Mouse (Mus musculus): ENCODE data around the gene Specc1. TPM values are rescaled to one million over a fixed set of nuclear protein-coding genes. Genes with fewer than 3 reads are reported as not detected.

Specc1 gene
- polyA plus RNA-seq, 1 experiment from 2014 or later, result 15.7 TPM

DNA sequence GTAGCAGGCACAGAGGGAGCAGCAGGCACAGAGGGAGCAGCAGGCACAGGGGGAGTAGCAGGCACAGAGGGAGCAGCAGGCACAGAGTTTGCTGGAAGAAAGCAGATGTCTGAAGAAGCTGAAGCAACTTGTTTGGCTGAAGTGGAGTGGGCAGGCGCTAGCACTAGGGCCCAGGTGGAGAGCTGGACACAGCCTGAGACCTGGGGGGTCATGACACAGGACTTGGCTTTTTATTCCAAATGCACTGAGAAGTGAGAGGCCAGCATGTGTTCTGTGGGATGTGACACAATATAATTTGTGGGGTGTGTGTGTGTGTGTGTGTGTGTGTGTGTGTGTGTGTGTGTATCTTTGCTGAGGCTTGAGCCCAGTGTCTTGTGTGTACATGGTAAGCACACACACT is 64.3 kb downstream of the Specc1 start:
- WGBS, result 90% methylated on average over 1 of the region's 1 CpGs

DNA sequence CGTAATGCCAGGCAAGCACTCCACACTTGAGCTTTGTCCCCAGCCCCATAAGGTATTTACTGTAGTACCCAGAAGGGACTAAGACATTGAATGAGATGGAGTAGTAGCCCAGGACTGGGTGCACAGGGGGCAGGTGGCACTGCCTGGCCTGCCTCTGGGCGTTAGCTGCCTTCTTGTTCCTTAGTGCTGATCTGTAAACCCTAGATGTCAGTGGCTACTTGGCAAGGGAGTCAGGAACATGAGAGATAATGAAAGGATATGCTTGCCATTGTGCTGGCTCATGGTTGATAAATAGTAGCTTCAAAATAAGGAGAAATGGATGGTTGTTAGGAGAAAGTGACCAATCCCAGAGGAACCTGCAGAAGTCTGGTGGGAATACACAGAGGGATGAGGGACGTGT is 65.5 kb downstream of the Specc1 start:
- peaks cover 8% of the 10 kb centered on the region for H3K4me1 ChIP-seq
- no peak overlapping the region for H3K27ac ChIP-seq
- WGBS, result 95% methylated on average over 3 of the region's 3 CpGs
- no peaks in the 10 kb centered on the region for H3K9me3 ChIP-seq
- H3K36me3 ChIP-seq (replicated peaks), result no peaks in the 10 kb centered on the region
- no peak overlapping the region for H3K9ac ChIP-seq
- no peak overlapping the region for H3K4me3 ChIP-seq (replicated peaks)
- no peaks in the 10 kb centered on the region for H3K27me3 ChIP-seq
- no peak for ATAC-seq (ENCODE audit: low FRiP score)
- no peak overlapping the region for H3K4me2 ChIP-seq

More for the DNA sequence above, 64.3 kb downstream of the Specc1 start:
- Histone ChIP-seq H3K4me3 (replicated peaks) (no peak overlapping the region), H3K9me3 (no peaks in the 10 kb centered on the region), H3K27ac (no peak overlapping the region), H3K27me3 (no peaks in the 10 kb centered on the region), H3K4me1 (peaks cover 8% of the 10 kb centered on the region), H3K9ac (no peak overlapping the region), H3K4me2 (no peak overlapping the region), H3K36me3 (replicated peaks) (no peaks in the 10 kb centered on the region)
- ATAC-seq (ENCODE audit: low FRiP score), result no peak

DNA sequence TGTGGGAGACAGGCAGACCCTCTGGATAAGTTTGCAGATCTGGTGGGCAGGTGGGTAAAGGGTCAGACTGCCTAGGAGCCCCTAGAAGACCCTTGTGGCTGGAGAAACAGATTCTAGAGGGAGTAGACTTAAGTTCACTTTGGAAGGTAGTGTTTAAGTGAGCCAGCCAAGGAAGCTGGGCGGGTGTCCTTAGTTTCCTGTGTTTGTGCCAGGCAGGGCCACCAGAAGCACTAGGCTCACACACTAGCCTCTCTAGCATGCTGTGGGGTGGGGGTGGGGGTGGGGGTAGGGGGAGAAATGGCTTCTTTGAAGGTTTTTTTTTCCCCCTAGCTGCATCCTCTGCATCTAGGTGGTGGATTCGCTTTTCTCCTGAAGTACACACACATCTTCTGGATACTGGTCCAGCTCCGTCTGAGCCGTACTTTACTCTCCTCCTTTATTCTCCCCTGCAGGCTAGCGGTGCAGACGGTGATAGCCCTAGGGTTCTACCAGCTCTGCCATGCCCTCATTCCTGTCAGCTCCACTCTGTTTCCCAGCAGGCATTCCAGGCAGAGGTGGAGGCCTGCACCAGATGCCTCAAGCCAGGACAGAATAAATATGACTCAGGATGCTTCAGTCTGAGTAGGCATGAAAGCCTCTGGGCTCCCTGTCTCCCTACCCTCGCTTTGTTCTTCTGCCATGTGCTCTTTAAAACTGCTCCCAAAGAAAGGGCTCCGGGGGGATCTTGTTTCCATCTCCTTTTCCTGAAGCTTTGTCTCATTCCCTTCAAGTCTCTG is 66.3 kb downstream of the Specc1 start:
- Histone ChIP-seq H3K4me2 (no peak overlapping the region), H3K27me3 (no peaks in the 10 kb centered on the region), H3K4me1 (peaks cover 10% of the 10 kb centered on the region), H3K9me3 (no peaks in the 10 kb centered on the region), H3K36me3 (replicated peaks) (no peaks in the 10 kb centered on the region), H3K4me3 (replicated peaks) (no peak overlapping the region), H3K9ac (no peak overlapping the region), H3K27ac (no peak overlapping the region)
- no peak for ATAC-seq (ENCODE audit: low FRiP score)
- WGBS, result 78% methylated on average over 8 of the region's 8 CpGs

DNA sequence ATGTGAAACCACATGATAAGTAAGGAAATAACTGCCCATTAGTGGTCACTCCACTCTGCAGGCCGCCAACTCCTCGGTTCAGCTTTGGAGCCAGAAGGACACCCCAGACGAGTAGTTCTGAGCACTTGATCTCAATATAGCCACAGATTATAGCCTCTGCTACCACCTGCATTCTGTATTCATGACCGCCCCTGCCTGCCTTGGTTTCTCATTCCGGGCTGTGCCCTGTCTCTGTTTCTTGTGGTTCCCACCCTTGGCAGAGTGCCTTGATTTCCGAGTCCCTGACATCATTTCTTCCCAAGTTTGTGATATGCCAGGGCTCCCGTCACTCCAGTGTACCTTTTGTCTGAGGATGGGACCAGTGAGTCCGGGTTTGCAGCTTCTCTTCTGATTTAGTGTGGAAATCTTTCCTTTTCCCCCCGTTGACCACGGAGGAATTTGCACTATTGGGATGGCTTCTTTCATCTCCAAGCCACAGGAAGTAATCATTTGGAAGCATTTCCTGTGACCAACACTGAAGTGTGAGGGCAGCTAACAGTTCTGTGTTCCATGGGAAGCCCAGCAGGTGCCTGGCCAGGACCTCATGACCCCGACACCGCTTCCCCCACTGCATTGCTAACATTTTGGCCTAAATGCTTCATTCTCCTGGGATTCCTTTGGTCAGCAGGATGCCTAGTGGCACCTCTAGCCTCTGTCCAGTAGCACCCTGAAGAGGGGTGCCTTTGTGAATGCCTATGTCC is 67.1 kb downstream of the Specc1 start:
- H3K4me3 ChIP-seq (replicated peaks), result no peak overlapping the region
- no peak overlapping the region for H3K4me2 ChIP-seq
- 86% methylated on average over 12 of the region's 12 CpGs for WGBS
- H3K9ac ChIP-seq, result no peak overlapping the region
- H3K27ac ChIP-seq, result peak overlapping the region; percentile 43; the same call in 1 of the 2 replicates
- no peaks in the 10 kb centered on the region for H3K9me3 ChIP-seq
- no peaks in the 10 kb centered on the region for H3K27me3 ChIP-seq
- no peak for ATAC-seq (ENCODE audit: low FRiP score)
- H3K36me3 ChIP-seq (replicated peaks), result no peaks in the 10 kb centered on the region
- peaks cover 10% of the 10 kb centered on the region for H3K4me1 ChIP-seq

DNA sequence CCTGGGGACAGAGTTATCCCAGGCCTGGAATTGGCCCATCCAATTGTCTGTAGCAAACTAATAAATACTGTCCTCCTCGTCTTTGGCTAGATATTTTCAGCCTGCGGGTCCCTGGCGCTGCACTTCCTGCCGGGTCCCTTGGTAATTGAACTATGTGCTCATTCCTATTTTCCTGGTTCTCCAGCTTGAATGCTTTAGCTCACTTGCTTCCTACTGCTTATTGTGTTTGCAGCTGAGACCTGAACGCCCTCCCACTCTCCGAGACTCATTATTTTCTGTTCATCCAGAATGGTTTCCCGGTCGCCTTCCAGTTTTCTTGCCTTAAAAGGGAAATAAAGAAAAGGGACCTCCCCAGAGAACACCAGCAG is 67.7 kb downstream of the Specc1 start:
- Histone ChIP-seq H3K4me2 (no peak overlapping the region), H3K9ac (0 out of 2 replicates have a peak overlapping the region, but pooled peaks have one; percentile 40), H3K4me1 (peaks cover 10% of the 10 kb centered on the region), H3K27me3 (no peaks in the 10 kb centered on the region), H3K9me3 (no peaks in the 10 kb centered on the region), H3K4me3 (replicated peaks) (no peak overlapping the region), H3K36me3 (replicated peaks) (no peaks in the 10 kb centered on the region), H3K27ac (peak overlapping the region; percentile 50; the same call in 1 of the 2 replicates)
- 15% methylated on average over 8 of the region's 8 CpGs for WGBS
- ATAC-seq (ENCODE audit: low FRiP score), result no peak

DNA sequence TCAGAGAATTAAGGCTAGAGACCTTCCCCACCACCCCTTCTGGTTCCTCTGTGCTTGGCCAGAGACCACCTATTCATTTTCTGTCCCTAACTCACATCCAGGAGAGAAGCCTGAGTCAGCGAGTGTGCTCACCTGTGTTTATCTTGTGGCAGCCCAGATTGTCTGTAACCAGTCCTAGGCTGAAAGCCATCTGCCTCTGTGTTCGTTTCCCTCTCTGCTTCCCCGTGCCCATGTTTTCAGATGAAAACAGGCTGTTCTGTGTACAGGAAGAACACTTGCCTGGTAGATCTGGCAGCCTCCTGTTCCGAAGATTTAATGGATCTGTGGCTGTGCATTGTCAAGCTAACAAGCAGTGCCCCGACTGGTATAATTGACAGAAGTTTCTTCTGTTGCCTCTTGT is 68.4 kb downstream of the Specc1 start:
- ATAC-seq (ENCODE audit: low FRiP score), result no peak
- H3K9me3 ChIP-seq, result no peaks in the 10 kb centered on the region
- 75% methylated on average over 5 of the region's 5 CpGs for WGBS
- no peak overlapping the region for H3K4me3 ChIP-seq (replicated peaks)
- no peaks in the 10 kb centered on the region for H3K36me3 ChIP-seq (replicated peaks)
- H3K9ac ChIP-seq, result no peak overlapping the region
- no peaks in the 10 kb centered on the region for H3K27me3 ChIP-seq
- peaks cover 10% of the 10 kb centered on the region for H3K4me1 ChIP-seq
- H3K4me2 ChIP-seq, result no peak overlapping the region
- H3K27ac ChIP-seq, result no peak overlapping the region

DNA sequence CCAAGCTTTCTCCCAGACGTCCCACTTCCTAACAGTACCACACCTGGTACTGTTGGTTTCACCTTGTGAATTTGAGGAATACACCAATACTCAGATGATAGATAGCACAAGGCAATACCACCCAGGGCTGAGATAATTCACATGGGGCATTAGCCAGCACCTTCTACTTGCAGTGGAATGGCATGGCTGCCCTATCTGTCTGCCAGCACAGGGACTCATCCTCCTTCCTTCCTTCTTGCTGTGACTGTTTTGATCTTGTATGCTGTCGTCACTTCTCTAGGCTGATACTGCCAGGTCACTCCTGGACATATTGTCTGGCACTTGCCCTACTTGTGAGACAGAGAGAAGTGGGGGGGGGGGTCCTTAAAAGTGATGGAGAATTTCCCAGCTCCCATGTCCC is 69.2 kb downstream of the Specc1 start:
- H3K36me3 ChIP-seq (replicated peaks), result no peaks in the 10 kb centered on the region
- no peak for ATAC-seq (ENCODE audit: low FRiP score)
- no peak overlapping the region for H3K4me2 ChIP-seq
- H3K9ac ChIP-seq, result no peak overlapping the region
- H3K4me3 ChIP-seq (replicated peaks), result no peak overlapping the region
- H3K4me1 ChIP-seq, result peaks cover 10% of the 10 kb centered on the region
- WGBS, result 88% methylated on average over 2 of the region's 2 CpGs
- H3K27ac ChIP-seq, result no peak overlapping the region
- H3K9me3 ChIP-seq, result no peaks in the 10 kb centered on the region
- H3K27me3 ChIP-seq, result no peaks in the 10 kb centered on the region

DNA sequence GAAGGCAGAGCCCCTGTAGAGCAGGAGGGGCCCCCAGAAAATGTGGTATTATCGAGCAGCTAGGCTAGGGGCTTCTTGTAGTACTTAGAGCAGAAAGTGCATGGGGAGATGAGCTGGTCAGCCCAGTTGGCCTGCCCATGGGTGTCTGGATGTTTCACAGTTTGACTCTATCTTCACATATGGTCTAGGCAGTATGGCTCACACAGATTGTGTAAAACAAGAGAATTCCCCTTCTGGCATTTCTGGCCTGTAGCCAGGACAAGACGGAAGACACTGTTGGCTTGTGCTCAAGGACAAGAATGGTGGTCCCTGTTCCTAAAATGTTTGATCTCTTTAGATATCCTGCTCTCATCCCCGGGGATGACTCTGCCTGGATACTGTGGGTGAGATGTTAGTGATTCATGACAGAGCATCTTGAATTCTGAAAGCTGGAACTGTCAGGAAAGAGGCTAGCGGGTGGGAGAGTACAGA is 69.8 kb downstream of the Specc1 start:
- Histone ChIP-seq H3K4me2 (no peak overlapping the region), H3K4me3 (replicated peaks) (no peak overlapping the region), H3K36me3 (replicated peaks) (no peaks in the 10 kb centered on the region), H3K27ac (no peak overlapping the region), H3K9ac (no peak overlapping the region), H3K9me3 (no peaks in the 10 kb centered on the region), H3K27me3 (no peaks in the 10 kb centered on the region), H3K4me1 (peaks cover 10% of the 10 kb centered on the region)
- WGBS, result 78% methylated on average over 4 of the region's 4 CpGs
- ATAC-seq (ENCODE audit: low FRiP score), result no peak

DNA sequence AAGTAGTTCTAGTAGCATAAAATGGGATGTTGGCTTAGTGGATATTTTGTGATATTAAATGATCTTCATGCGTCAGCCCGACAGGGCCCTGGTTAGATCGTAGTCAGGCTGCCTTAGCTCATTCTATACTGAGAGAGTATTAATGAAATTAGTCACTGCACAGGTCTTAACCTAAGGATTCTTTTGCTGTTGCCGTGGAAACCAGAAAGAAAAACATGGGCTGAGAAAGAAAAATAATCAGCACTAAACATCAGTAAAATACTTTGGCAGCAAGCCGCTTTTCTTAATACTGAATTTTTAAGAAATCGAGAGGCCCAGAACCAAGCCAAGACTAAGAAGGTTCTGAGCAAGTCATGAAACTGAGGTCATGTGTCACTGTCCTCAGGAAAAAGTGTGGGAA is 70.7 kb downstream of the Specc1 start:
- Histone ChIP-seq H3K9me3 (no peaks in the 10 kb centered on the region), H3K36me3 (replicated peaks) (no peaks in the 10 kb centered on the region), H3K9ac (no peak overlapping the region), H3K27me3 (no peaks in the 10 kb centered on the region), H3K27ac (no peak overlapping the region), H3K4me3 (replicated peaks) (no peak overlapping the region), H3K4me1 (peaks cover 10% of the 10 kb centered on the region), H3K4me2 (no peak overlapping the region)
- ATAC-seq (ENCODE audit: low FRiP score), result no peak
- 77% methylated on average over 6 of the region's 6 CpGs for WGBS

DNA sequence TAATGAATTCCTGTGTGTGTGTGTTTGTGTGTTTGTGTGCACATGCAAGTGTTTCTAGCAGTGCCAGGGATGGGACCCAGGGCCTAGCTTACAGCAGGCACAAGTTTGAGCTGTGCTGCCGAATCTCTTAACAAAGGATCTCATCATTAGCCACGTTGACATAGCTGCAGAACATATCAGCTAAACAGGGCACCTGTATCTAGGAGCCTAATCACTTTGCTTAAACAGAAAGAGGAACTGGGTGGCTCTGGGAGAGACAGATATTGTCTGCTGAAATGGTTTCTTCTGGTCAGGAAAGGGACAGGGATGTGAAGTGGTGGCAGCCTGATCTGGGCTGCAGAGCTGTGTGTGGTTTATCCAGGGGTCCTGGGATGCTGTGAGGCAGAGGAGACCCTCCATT is 71.1 kb downstream of the Specc1 start:
- Histone ChIP-seq H3K36me3 (replicated peaks) (no peaks in the 10 kb centered on the region), H3K9ac (no peak overlapping the region), H3K27ac (no peak overlapping the region), H3K4me2 (no peak overlapping the region), H3K27me3 (no peaks in the 10 kb centered on the region), H3K4me1 (peaks cover 10% of the 10 kb centered on the region), H3K9me3 (no peaks in the 10 kb centered on the region), H3K4me3 (replicated peaks) (no peak overlapping the region)
- 68% methylated on average over 2 of the region's 2 CpGs for WGBS
- ATAC-seq (ENCODE audit: low FRiP score), result no peak

DNA sequence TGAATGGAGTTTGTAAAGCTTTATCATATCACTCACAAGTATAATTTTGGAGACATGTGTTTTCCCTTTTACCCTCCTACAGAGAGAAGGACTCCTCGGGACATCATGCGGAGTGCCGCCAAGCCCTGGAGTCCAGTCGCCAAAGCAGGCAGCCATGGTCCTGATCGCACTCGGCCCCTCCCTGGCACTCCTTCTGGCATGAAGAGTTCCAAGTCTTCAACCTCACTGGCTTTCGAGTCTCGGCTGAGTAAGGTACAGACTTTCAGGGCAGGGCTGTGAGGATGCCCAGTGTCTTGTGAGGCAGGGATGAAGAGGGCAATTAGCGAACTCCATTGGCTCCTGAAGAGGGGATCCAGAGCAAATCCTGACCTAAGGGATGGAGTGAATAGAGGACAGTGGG is 72.6 kb downstream of the Specc1 start:
- Histone ChIP-seq H3K9me3 (no peaks in the 10 kb centered on the region), H3K4me2 (no peak overlapping the region)
- WGBS, result 85% methylated on average over 9 of the region's 9 CpGs

DNA sequence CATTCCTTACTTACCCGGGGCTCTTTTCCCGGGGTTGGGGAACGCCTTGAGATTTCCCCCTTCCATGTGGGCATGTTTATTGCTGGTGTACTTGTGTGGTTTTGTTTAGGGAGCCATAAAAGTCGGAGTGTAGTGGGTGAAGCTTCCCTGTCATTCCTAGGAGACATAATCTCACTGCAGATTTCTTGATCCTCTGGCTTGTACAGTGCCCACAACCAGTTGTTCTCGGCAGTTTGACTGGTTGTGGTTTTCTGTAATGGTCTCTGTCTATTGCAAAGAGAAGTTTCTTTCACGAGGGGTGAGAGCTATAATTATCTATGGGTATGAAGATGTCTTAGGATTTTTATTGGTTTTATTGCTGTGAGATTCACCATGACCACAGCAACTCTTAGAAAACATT is 78.0 kb downstream of the Specc1 start:
- no peak overlapping the region for H3K4me3 ChIP-seq (replicated peaks)
- H3K36me3 ChIP-seq (replicated peaks), result no peaks in the 10 kb centered on the region
- no peaks in the 10 kb centered on the region for H3K9me3 ChIP-seq
- 82% methylated on average over 6 of the region's 6 CpGs for WGBS
- ATAC-seq (ENCODE audit: low FRiP score), result no peak
- H3K27me3 ChIP-seq, result no peaks in the 10 kb centered on the region
- H3K9ac ChIP-seq, result no peak overlapping the region
- no peaks in the 10 kb centered on the region for H3K4me1 ChIP-seq
- no peak overlapping the region for H3K27ac ChIP-seq
- H3K4me2 ChIP-seq, result no peak overlapping the region

More for the DNA sequence above, 72.6 kb downstream of the Specc1 start:
- no peak overlapping the region for H3K4me3 ChIP-seq (replicated peaks)
- no peak overlapping the region for H3K9ac ChIP-seq
- H3K4me1 ChIP-seq, result peaks cover 7% of the 10 kb centered on the region
- H3K27ac ChIP-seq, result no peak overlapping the region
- no peaks in the 10 kb centered on the region for H3K27me3 ChIP-seq
- no peaks in the 10 kb centered on the region for H3K36me3 ChIP-seq (replicated peaks)
- ATAC-seq (ENCODE audit: low FRiP score), result no peak

DNA sequence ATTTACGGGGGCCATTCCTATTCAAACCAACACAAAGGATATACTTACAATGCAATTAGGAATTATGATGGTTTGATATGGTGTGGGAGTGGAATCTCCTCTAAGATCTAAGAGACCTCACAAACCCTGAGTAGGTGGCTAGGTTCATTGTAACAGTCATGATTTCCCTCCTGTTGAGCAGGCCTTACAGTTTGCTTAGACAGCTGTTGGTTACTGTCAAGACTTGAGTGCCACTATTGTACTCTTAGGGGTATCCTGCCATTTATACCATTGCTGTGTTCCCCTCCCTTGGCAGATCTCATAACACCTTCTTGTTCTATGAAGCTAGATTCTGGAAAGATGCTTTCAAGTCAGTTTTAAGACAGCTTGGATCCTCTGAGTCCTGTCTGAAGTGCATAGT is 78.7 kb downstream of the Specc1 start:
- Histone ChIP-seq H3K27ac (no peak overlapping the region), H3K4me3 (replicated peaks) (no peak overlapping the region), H3K27me3 (no peaks in the 10 kb centered on the region), H3K4me2 (no peak overlapping the region), H3K36me3 (replicated peaks) (no peaks in the 10 kb centered on the region), H3K4me1 (no peaks in the 10 kb centered on the region), H3K9ac (no peak overlapping the region), H3K9me3 (no peaks in the 10 kb centered on the region)
- 91% methylated on average over 1 of the region's 1 CpGs for WGBS
- ATAC-seq (ENCODE audit: low FRiP score), result no peak
